Mouse (Mus musculus) ES-Bruce4 (cell line): ENCODE results near the gene Cwc25.

ENCODE experiments used
- CTCF ChIP-seq: IDR thresholded peaks from one replicate; pipeline ENCODE4 v1.8.1; 2011; ENCODE audit warnings: low read depth, low read length
- EP300 ChIP-seq: IDR thresholded peaks from 2 replicates; pipeline ENCODE4 v1.6.1; 2011; ENCODE audit warnings: low read depth, low read length; ENCODE audit not compliant: insufficient read depth

DNA sequence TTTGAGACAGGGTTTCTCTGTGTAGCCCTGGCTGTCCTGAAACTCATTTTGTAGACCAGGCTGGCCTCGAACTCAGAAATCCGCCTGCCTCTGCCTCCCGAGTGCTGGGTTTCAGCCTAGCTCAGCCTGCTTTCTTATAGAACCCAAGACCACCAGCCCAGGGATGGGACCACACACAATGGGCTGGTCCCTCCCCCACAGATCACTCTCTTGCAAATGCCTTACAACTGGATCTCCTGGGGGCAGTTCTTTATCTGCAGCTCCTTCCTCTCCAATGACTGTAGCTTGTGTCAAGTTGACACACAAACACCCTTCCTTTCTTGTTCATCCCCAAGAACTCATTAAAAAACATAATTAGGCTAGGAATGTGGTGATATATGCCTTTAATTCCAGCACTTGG lies 21.6 kb upstream of the Cwc25 start:
- TF ChIP-seq EP300 (0 out of 2 replicates have a peak, but pooled peaks have one; percentile 26), CTCF (no peak)
